Mouse (Mus musculus) megakaryocyte, embryonic 14.5 days (primary cell): Measurements from ENCODE around the gene Olfr1489. TPM values are rescaled to one million over a fixed set of nuclear protein-coding genes. Genes with fewer than 3 reads are reported as not detected.
"Not testable (repeated sequence)": the region's sequence is repeated elsewhere in the genome, so short reads cannot be mapped to it uniquely, and the experiment has no call there.

Experiments
- H3K27me3 ChIP-seq: replicated peaks from 2 replicates; pipeline ENCODE3; 2012; ENCODE audit warnings: inconsistent platforms
- H3K36me3 ChIP-seq: replicated peaks from 2 replicates; pipeline ENCODE3; 2012; ENCODE audit warnings: low read length, inconsistent platforms, mixed read lengths
- H3K4me1 ChIP-seq: 2 replicates; pipeline ENCODE4 v1.6.1; 2012; ENCODE audit warnings: inconsistent platforms
- H3K4me3 ChIP-seq: replicated peaks from 2 replicates; pipeline ENCODE3; 2012; ENCODE audit warnings: moderate library complexity, mild to moderate bottlenecking, inconsistent platforms
- H3K9me3 ChIP-seq: 2 replicates; pipeline ENCODE4 v1.6.1; 2012; ENCODE audit warnings: inconsistent platforms
- FLI1 ChIP-seq: IDR thresholded peaks from 2 replicates; pipeline ENCODE4 v1.6.1; 2012; ENCODE audit warnings: low read length, inconsistent platforms, mixed read lengths
- GATA1 ChIP-seq: IDR thresholded peaks from 3 replicates; pipeline ENCODE4 v1.6.1; 2012; ENCODE audit warnings: mixed read lengths, low read length, inconsistent platforms, borderline replicate concordance
- polyA plus RNA-seq: library from polyadenylated mRNA; stranded (reverse); fragments of >175 nt; gene quantifications from 2 replicates; pipeline ENCODE4 v1.2.3, GENCODE M21; 2012; ENCODE audit warnings: low replicate concordance; ENCODE audit not compliant: insufficient read depth

The Olfr1489 gene
- not detected in 2 replicates for polyA plus RNA-seq

DNA sequence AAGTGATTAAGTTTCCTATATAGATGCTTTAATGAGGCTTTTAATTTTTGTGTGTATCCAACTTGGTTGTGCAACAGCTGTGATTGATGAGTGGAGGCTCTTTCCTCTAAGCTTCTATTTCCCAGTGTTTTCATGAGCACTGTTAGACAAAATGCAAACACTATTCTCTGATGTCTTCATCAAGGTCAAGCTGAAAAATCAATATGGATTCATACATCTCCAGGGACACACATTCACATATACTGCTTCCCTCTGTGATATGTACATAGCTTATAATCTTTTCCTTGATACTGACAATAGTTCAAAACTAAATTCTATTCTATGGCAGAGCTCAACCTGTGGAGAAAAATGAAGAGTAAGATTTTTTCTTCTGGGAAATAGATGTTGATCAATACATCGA is at the start of gene Olfr1489:
TSS of gene Olfr1489 (plus strand) at position 301 of the 400 bp plus-strand sequence.
- H3K36me3 ChIP-seq: no peaks in the 10 kb centered on the region
- no peaks in the 10 kb centered on the region for H3K4me1 ChIP-seq
- H3K27me3 ChIP-seq: no peaks in the 10 kb centered on the region
- no peaks in the 10 kb centered on the region for H3K9me3 ChIP-seq
- H3K4me3 ChIP-seq: no peak within 1 kb of the TSS
- TF ChIP-seq FLI1 (no peak), GATA1 (no peak)

DNA sequence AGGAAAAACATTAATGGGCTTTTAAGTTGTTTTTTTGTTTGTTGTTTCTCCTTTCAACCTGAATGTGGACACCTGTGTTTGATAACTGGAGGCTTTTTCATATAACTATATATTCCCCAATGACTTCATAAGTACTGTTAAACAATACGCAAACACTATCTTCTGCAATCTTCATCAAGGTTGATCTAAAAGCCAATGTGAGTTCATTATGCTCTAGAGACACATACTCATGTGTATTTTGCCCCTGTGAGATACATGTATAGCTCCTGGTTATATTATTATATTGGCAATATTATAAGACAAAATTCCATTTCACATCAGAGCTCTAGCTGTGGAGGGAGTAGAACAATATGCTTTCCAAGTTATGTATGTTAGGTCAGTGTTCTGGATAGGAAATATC is 48.2 kb upstream of the Olfr1489 start, which contains the start of gene Olfr1484:
TSS of gene Olfr1484 (plus strand) at position 301 of the 400 bp plus-strand sequence.
- Histone ChIP-seq H3K4me1 (no peaks in the 10 kb centered on the region), H3K4me3 (no peak within 1 kb of the TSS), H3K27me3 (no peaks in the 10 kb centered on the region), H3K36me3 (no peaks in the 10 kb centered on the region), H3K9me3 (no peaks in the 10 kb centered on the region)
- TF ChIP-seq GATA1 (no peak), FLI1 (no peak)

DNA sequence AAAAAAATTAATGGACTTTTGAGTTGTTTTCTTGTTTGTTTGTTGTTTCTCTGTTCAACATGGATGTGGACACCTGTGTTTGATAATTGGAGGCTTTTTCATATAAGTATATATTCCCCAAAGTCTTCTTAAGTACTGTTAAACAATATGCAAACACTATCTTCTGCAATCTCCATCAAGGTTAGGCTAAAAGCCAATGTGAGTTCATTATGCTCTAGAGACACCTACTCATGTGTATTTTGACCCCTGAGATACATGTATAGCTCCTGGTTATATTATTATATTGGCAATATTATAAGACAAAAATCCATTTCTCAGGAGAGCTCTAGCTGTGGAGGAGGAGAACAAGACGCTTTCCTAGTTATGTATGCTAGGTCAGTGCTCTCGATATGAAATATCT is 14.3 kb upstream of the Olfr1489 start, which contains the start of gene Olfr1487:
TSS of gene Olfr1487 (plus strand) at position 301 of the 400 bp plus-strand sequence.
- H3K4me1 ChIP-seq, H3K4me3 ChIP-seq, H3K36me3 ChIP-seq, H3K27me3 ChIP-seq, H3K9me3 ChIP-seq: not testable (repeated sequence)

DNA sequence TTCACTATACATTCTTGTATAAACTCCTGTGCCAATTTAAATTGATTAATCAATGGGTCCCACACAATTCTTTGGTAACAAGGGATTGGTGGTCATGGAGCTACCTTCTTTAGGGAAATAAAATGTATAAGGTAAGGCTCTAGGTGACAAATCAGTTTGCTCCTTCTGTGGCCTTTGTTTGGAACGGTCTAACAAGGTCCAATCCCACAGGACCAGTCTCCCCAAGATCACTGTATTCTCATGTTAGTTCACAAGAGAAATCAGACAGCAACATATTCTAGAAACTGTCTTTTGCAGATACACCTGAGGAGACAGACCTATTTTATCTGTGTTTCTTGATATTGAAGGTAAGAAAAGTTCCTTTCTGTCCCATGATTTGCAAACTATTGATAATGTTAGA is 19.4 kb downstream of the Olfr1489 start, which contains the start of gene Olfr1490:
TSS of gene Olfr1490 (plus strand) at position 301 of the 400 bp plus-strand sequence.
- H3K4me3 ChIP-seq: no peak within 1 kb of the TSS
- H3K36me3 ChIP-seq: no peaks in the 10 kb centered on the region
- TF ChIP-seq FLI1 (no peak), GATA1 (no peak)
- H3K4me1 ChIP-seq: peaks cover 7% of the 10 kb centered on the region; the same call in 1 of the 2 replicates
- H3K27me3 ChIP-seq: no peaks in the 10 kb centered on the region
- peaks cover 2% of the 10 kb centered on the region; the same call in 1 of the 2 replicates for H3K9me3 ChIP-seq

Other genes starting within 250 kb of the Olfr1489 start
- gene Olfr1469, start 223.8 kb upstream of the Olfr1489 start, polyA plus RNA-seq: not detected in 2 replicates
- gene Olfr1471, start 188.2 kb upstream of the Olfr1489 start, polyA plus RNA-seq: not detected in 2 replicates
- gene Olfr1472, start 175.5 kb upstream of the Olfr1489 start, polyA plus RNA-seq: not detected in 2 replicates
- gene Olfr1474, start 162.1 kb upstream of the Olfr1489 start, polyA plus RNA-seq: not detected in 2 replicates
- not detected in 2 replicates for gene Olfr1475, start 151.4 kb upstream of the Olfr1489 start, polyA plus RNA-seq
- not detected in 2 replicates for gene Olfr1477, start 131.1 kb upstream of the Olfr1489 start, polyA plus RNA-seq
- gene Olfr1480, start 103.7 kb upstream of the Olfr1489 start, polyA plus RNA-seq: not detected in 2 replicates
- not detected in 2 replicates for gene Olfr1484, start 48.1 kb upstream of the Olfr1489 start, polyA plus RNA-seq
- not detected in 2 replicates for gene Olfr1487, start 14.2 kb upstream of the Olfr1489 start, polyA plus RNA-seq
- gene Olfr1490, start 19.5 kb downstream of the Olfr1489 start, polyA plus RNA-seq: not detected in 2 replicates
- gene Olfr1491, start 65.6 kb downstream of the Olfr1489 start, polyA plus RNA-seq: not detected in 2 replicates
- not detected in 2 replicates for gene Olfr1493-ps1, start 91.7 kb downstream of the Olfr1489 start, polyA plus RNA-seq
- not detected in 2 replicates for gene Olfr1494, start 108.1 kb downstream of the Olfr1489 start, polyA plus RNA-seq
- not detected in 2 replicates for gene Olfr1495, start 133.0 kb downstream of the Olfr1489 start, polyA plus RNA-seq
- not detected in 2 replicates for gene Olfr1496, start 146.3 kb downstream of the Olfr1489 start, polyA plus RNA-seq
- not detected in 2 replicates for gene Olfr1497, start 166.6 kb downstream of the Olfr1489 start, polyA plus RNA-seq
- not detected in 2 replicates for gene Olfr1499, start 187.8 kb downstream of the Olfr1489 start, polyA plus RNA-seq
- not detected in 2 replicates for gene Olfr1500, start 198.9 kb downstream of the Olfr1489 start, polyA plus RNA-seq
- gene Olfr1501, start 219.1 kb downstream of the Olfr1489 start, polyA plus RNA-seq: not detected in 2 replicates
- not detected in 2 replicates for gene Olfr1502, start 230.2 kb downstream of the Olfr1489 start, polyA plus RNA-seq